Mouse (Mus musculus): ENCODE measurements at regions not wholly inside any gene's neighbourhood (a gene's known extent, or its start where the extent isn't known, plus 50 kb on each side); places are given as distances from the start of the nearest gene placed in this dataset.

GRCm38 (mm10) chr13:15283065-15283464 lies 180.0 kb upstream of the Gli3 start:
- DNase-seq = no peak

- DNase-seq = no peak
These were observed 164.6 kb upstream of the Gli3 start for GRCm38 (mm10) chr13:15298457-15298856.

- DNase-seq = no peak
These were observed 137.6 kb upstream of the Gli3 start for GRCm38 (mm10) chr13:15325413-15325812.

GRCm38 (mm10) chr13:15326146-15326545 lies 136.9 kb upstream of the Gli3 start:
- DNase-seq = no peak

DNA sequence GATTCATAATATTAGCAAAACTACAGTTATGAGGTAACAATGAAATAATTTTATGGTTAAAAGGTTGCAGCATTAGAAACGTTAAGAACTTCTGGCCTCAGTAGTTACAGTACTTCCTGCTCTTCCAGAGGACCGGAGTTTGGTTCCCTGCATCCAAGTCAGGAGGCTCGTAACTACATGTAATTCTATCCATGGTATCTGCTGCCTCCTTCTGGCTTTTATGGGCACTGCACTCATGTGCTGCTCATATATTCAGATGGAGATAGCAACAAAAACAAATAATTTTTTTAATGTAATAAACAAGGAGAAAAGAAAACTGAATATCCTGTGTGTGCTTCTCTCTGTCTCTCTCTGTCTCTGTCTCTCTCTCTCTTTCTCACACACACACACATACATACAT lies 133.5 kb upstream of the Gli3 start:
- DNase-seq = no peak

DNA sequence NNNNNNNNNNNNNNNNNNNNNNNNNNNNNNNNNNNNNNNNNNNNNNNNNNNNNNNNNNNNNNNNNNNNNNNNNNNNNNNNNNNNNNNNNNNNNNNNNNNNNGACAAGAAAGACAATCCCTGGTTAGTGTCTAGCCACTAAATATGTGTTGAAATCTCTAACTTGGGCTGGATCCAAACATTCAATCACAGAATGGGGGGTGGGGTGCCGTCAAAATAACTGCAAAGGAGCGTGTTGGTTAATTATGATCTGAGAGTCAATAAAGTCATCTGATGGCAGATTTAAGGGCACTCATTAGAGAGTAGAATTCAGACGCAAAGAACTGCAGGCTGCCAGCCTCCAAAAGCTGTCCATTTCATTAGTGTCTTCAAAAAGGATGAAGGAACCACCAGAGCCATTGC lies 119.6 kb upstream of the Gli3 start:
- no peak for DNase-seq

GRCm38 (mm10) chr13:15346866-15347265 lies 116.2 kb upstream of the Gli3 start:
- DNase-seq = no peak

DNA sequence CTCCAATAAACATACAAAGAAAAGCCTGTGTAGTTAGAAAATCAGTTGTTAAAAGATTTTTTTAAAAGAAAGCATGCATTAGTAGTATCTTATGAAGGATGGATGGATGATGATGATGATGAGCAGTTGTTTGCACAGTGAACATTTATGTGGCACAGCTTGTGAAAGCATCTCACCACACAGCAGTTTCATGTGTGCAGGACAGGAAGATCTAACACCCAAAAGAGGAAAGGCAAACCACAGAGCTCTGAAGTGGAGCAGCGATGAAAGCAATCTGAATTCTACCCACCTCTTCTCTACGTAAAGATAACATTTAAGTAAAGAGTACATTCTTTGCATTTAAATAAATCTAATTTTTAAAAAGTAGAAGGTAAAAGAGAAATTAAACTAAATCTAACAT lies 96.6 kb upstream of the Gli3 start:
- no peak for DNase-seq

DNA sequence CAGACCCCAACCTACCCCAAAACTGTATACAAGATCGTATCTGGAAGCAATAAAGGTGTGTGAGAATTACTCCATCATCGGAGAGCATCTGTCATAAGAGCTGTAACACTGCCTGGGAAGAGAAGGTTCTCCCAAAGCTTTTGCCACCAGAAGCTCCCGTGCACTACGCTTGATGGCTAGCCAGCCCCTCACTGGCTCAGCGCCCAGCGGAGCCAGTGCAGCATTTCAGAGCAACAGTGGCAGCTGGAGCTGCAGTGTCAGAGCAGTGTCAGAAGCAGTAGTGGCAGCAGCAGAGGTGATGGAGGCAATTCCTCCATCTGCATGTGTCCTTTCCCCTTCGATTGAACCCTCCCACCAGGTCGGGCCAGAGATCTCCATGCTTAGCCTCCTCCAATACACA lies 83.0 kb upstream of the Gli3 start:
- DNase-seq = no peak

GRCm38 (mm10) chr13:15395249-15395648 lies 67.8 kb upstream of the Gli3 start:
- DNase-seq = peak; percentile 9 to 27

DNA sequence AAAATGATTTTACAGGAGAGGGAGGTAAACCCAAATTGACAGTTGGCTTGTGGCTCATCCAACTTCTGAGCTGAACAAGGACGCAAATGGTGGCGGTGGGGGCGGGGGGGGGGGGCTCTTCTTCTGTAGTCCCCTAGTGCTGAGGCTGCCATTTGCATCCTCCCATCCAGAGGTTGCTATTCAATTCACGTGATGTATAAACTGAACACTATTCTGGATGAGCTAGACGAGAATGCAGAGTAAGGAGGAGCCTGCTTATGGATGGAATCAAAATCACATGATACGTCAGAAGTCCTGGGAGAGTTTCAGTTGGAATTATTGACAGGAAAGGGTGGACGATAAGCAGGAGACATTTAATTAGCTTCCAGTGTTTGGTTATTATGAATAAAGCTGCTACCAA lies 67.3 kb upstream of the Gli3 start:
- DNase-seq = no peak

DNA sequence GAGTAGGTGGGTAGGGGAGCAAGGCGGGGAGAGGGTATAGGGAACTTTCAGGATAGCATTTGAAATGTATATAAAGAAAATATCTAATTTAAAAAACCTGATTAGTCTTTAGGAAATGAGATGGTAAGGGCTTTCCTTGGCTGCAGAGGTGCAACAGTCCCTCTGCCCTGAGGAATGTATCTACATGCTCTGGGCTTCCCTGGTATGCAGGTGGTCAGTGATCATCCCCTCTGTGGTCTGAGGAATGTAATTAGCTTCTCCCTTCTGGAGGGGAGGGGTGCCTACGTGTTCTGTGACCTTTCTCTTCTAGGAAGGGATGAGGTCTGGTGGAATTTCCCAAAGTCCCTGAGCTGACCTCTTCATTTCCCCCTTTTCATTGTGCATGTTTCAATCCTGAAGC lies 64.4 kb upstream of the Gli3 start:
- no peak for DNase-seq

Measured in kidney, postnatal 4 days (tissue).